Mouse (Mus musculus) MEL (cell line): ENCODE results near the gene Gfpt2. TPM values are rescaled to one million over a fixed set of nuclear protein-coding genes. Genes with fewer than 3 reads are reported as not detected.

Experiments
- DNase-seq: peaks from one replicate; pipeline ENCODE4 v3.0.0; 2011; ENCODE audit warnings: low read depth, low spot score
- H3K27ac ChIP-seq: 2 replicates; pipeline ENCODE4 v1.5.1; 2012; ENCODE audit warnings: low read depth, mild to moderate bottlenecking, control low read depth, low read length, moderate library complexity; ENCODE audit not compliant: control insufficient read depth
- H3K27me3 ChIP-seq, 2 experiments: fragments of 150-350 bp in 1 of 2; sonication (generic) in 1 of 2; 2 replicates each; pipeline ENCODE4 v1.6.1; 2012; ENCODE audit warnings: low read length in 2 of 2, mild to moderate bottlenecking in 2 of 2, improper control_type of control experiment in 1 of 2, moderate library complexity in 1 of 2; ENCODE audit not compliant: insufficient read depth in 2 of 2, control insufficient read depth in 1 of 2
- H3K36me3 ChIP-seq, 2 experiments: 2 replicates each; pipeline ENCODE4 v1.6.1; 2012 to 2014; ENCODE audit warnings: low read length in 2 of 2, improper control_type of control experiment in 1 of 2, inconsistent platforms in 1 of 2, mild to moderate bottlenecking in 1 of 2; ENCODE audit not compliant: insufficient read depth in 2 of 2, control insufficient read depth in 1 of 2
- H3K4me1 ChIP-seq, 2 experiments: fragments of 150-350 bp in 1 of 2; sonication (generic) in 1 of 2; 2 replicates each; pipeline ENCODE4 v1.6.1; 2012; ENCODE audit warnings: low read length in 2 of 2, improper control_type of control experiment in 1 of 2, mild to moderate bottlenecking in 1 of 2; ENCODE audit not compliant: insufficient read depth in 2 of 2, control insufficient read depth in 1 of 2
- H3K4me3 ChIP-seq, 2 experiments: fragments of 150-350 bp in 1 of 2; sonication (generic) in 1 of 2; 2 replicates each; pipeline ENCODE4 v1.5.1; 2012; ENCODE audit warnings: low read depth in 2 of 2, low read length in 2 of 2, mild to moderate bottlenecking in 2 of 2, moderate library complexity in 2 of 2, control low read depth in 1 of 2, improper control_type of control experiment in 1 of 2; ENCODE audit not compliant: control insufficient read depth in 1 of 2, insufficient read depth in 1 of 2
- H3K79me2 ChIP-seq: 2 replicates; pipeline ENCODE4 v1.6.1; 2012; ENCODE audit warnings: mild to moderate bottlenecking, low read length, moderate library complexity; ENCODE audit not compliant: control insufficient read depth, poor library complexity, insufficient read depth
- H3K9ac ChIP-seq: 2 replicates; pipeline ENCODE4 v1.6.1; 2012; ENCODE audit warnings: low read depth, mild to moderate bottlenecking, control low read depth, low read length, moderate library complexity; ENCODE audit not compliant: control insufficient read depth, poor library complexity, severe bottlenecking
- H3K9me3 ChIP-seq: fragments of 150-350 bp; sonication (generic); replicated peaks from 2 replicates; pipeline ENCODE4 v1.6.1; 2012; ENCODE audit warnings: mild to moderate bottlenecking, low read length, improper control_type of control experiment, moderate library complexity; ENCODE audit not compliant: insufficient read depth
- BHLHE40 ChIP-seq: IDR thresholded peaks from 2 replicates; pipeline ENCODE4 v1.6.1; 2012; ENCODE audit warnings: low read depth, mild to moderate bottlenecking, inconsistent platforms, low read length, improper control_type of control experiment, borderline replicate concordance
- CHD1 ChIP-seq: IDR thresholded peaks from 2 replicates; pipeline ENCODE4 v1.6.1; 2012; ENCODE audit warnings: low read depth, mild to moderate bottlenecking, inconsistent platforms, low read length, improper control_type of control experiment
- ELF1 ChIP-seq: IDR thresholded peaks from 2 replicates; pipeline ENCODE4 v1.6.1; 2014; ENCODE audit warnings: low read depth, mild to moderate bottlenecking, inconsistent platforms, low read length, improper control_type of control experiment, moderate library complexity
- EP300 ChIP-seq, 2 experiments: IDR thresholded peaks; 2 replicates each; pipeline ENCODE4 v1.6.1; 2011; ENCODE audit warnings: improper control_type of control experiment in 2 of 2, low read length in 2 of 2, low read depth in 1 of 2, mild to moderate bottlenecking in 1 of 2
- ETS1 ChIP-seq: IDR thresholded peaks from 2 replicates; pipeline ENCODE4 v1.6.1; 2012; ENCODE audit warnings: low read depth, mild to moderate bottlenecking, inconsistent platforms, low read length, improper control_type of control experiment, moderate library complexity
- GABPA ChIP-seq: IDR thresholded peaks from 2 replicates; pipeline ENCODE4 v1.6.1; 2012; ENCODE audit warnings: low read depth, mild to moderate bottlenecking, inconsistent platforms, low read length, improper control_type of control experiment, moderate library complexity
- GATA1 ChIP-seq: IDR thresholded peaks from 2 replicates; pipeline ENCODE4 v1.6.1; 2011; ENCODE audit warnings: low read depth, low read length, improper control_type of control experiment
- JUND ChIP-seq: IDR thresholded peaks from 2 replicates; pipeline ENCODE4 v1.6.1; 2011; ENCODE audit warnings: low read depth, mild to moderate bottlenecking, improper control_type of control experiment, low read length
- KAT2A ChIP-seq: conservative IDR thresholded peaks from 2 replicates; pipeline ENCODE4 v1.6.1; 2012; ENCODE audit warnings: low read depth, low read length, improper control_type of control experiment, inconsistent platforms
- MAFK ChIP-seq: IDR thresholded peaks from 2 replicates; pipeline ENCODE4 v1.6.1; 2011; ENCODE audit warnings: low read depth, mild to moderate bottlenecking, low read length, improper control_type of control experiment, borderline replicate concordance
- MAZ ChIP-seq: IDR thresholded peaks from 2 replicates; pipeline ENCODE4 v1.6.1; 2012; ENCODE audit warnings: low read depth, mild to moderate bottlenecking, inconsistent platforms, low read length, improper control_type of control experiment
- MXI1 ChIP-seq: IDR thresholded peaks from 2 replicates; pipeline ENCODE4 v1.6.1; 2011; ENCODE audit warnings: mild to moderate bottlenecking, low read depth, low read length, improper control_type of control experiment
- MYB ChIP-seq: IDR thresholded peaks from 2 replicates; pipeline ENCODE4 v1.6.1; 2011; ENCODE audit warnings: mild to moderate bottlenecking, low read depth, low read length, improper control_type of control experiment
- SMC3 ChIP-seq: IDR thresholded peaks from 2 replicates; pipeline ENCODE4 v1.6.1; 2011; ENCODE audit warnings: low read depth, low read length, improper control_type of control experiment
- USF2 ChIP-seq, 2 experiments: IDR thresholded peaks; 2 replicates each; pipeline ENCODE4 v1.6.1; 2011 to 2012; ENCODE audit warnings: improper control_type of control experiment in 2 of 2, low read length in 2 of 2, borderline replicate concordance in 1 of 2, inconsistent platforms in 1 of 2, low read depth in 1 of 2, mild to moderate bottlenecking in 1 of 2; ENCODE audit not compliant: insufficient read depth in 1 of 2
- ZC3H11A ChIP-seq: IDR thresholded peaks from 2 replicates; pipeline ENCODE4 v1.6.1; 2012; ENCODE audit warnings: low read depth, mild to moderate bottlenecking, inconsistent platforms, low read length, improper control_type of control experiment
- ZKSCAN1 ChIP-seq: IDR thresholded peaks from 2 replicates; pipeline ENCODE4 v1.6.1; 2012; ENCODE audit warnings: low read depth, mild to moderate bottlenecking, inconsistent platforms, low read length, improper control_type of control experiment, moderate library complexity
- ZNF384 ChIP-seq: IDR thresholded peaks from 2 replicates; pipeline ENCODE4 v1.6.1; 2012; ENCODE audit warnings: low read depth, mild to moderate bottlenecking, inconsistent platforms, low read length, improper control_type of control experiment
- polyA plus RNA-seq, 2 experiments: library from polyadenylated mRNA; stranded (reverse) in 1 of 2; unstranded in 1 of 2; fragments of >175 nt in 1 of 2; fragments of >200 nt in 1 of 2; gene quantifications; 2 replicates each; pipeline versions ENCODE4 v1.2.1 to v1.2.4; 2012; ENCODE audit warnings: low replicate concordance in 2 of 2, low read depth in 1 of 2; ENCODE audit not compliant: insufficient read length in 2 of 2, insufficient read depth in 1 of 2, missing spikeins in 1 of 2
- total RNA-seq: library from RNA; depleted of rRNA; stranded (reverse); fragments of 300-350 nt; gene quantifications from 2 replicates; pipeline ENCODE4 v1.2.3, GENCODE M21; 2012

The Gfpt2 gene
- total and polyA plus RNA-seq, 3 experiments: 4.0 to 8.0 TPM; not detected in 1

DNA sequence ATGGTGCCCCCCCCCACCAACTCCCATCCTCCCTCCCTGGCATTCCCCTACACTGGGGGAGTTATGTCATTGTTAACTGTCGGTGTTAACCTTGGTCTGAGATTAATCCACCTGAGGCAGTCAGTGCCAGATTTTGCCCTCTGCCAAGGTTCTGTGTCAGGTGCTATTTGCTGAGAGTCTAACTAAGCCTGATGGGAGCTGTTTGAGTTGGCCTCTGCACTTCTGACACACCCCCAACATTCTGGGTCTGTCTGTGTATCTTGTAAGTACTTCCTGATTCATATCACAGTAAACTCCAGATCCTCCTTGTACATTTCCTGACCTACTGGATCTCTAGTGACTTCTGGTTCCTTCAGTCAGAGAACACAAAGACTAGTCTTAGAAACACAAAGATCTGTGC, 46.7 kb downstream of the Gfpt2 start:
- Histone ChIP-seq H3K9me3 (no peaks in the 10 kb centered on the region), H3K36me3 (peaks cover 0 to 9% of the 10 kb centered on the region in 2 experiments; a peak in 2 of 4 replicates), H3K27me3 (no peaks in the 10 kb centered on the region), H3K27ac (no peak overlapping the region), H3K79me2 (no peaks in the 10 kb centered on the region), H3K4me1 (peaks cover 0 to 10% of the 10 kb centered on the region in 2 experiments; a peak in 3 of 4 replicates), H3K9ac (no peak overlapping the region), H3K4me3 (no peak overlapping the region)
- TF ChIP-seq MAZ (no peak), GABPA (no peak), ETS1 (0 out of 2 replicates have a peak, but pooled peaks have one; percentile 22), GATA1 (0 out of 2 replicates have a peak, but pooled peaks have one; percentile 21), ZNF384 (no peak), EP300 (IDR thresholded peaks at IDR 0.05; ENCODE audit: low read depth in 1 of 2, low read length in 2 of 2) (peak in 1 of 2 experiments; percentile 12; a peak in 1 of 4 replicates)
- peak; percentile 68 for DNase-seq

DNA sequence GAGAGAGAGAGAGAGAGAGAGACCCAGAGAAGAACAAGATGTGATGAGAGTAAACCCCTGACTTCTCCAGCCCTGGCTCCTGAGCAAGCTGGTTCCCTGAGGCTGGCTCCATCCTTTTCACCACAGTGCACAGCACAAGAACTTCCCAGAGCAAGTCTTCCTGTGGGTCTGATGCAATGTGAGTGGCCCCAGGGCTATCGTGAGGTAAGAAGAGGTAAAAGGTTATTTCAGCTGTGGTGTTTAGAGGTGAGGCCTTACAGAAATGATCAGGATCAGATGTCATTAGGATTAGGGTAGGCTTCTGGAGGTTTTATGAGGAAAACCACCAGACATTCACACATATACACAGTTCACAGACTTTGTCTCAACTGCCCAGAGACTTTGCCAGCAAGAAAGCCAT, 47.9 kb downstream of the Gfpt2 start:
- Histone ChIP-seq H3K36me3 (peaks cover 0 to 11% of the 10 kb centered on the region in 2 experiments; a peak in 2 of 4 replicates), H3K79me2 (peaks cover 2% of the 10 kb centered on the region; the same call in 1 of the 2 replicates), H3K4me3 (no peak overlapping the region), H3K9ac (no peak overlapping the region), H3K27ac (no peak overlapping the region), H3K9me3 (no peaks in the 10 kb centered on the region), H3K4me1 (peaks cover 0 to 13% of the 10 kb centered on the region in 2 experiments; a peak in 3 of 4 replicates), H3K27me3 (no peaks in the 10 kb centered on the region)
- no peak for TF ChIP-seq JUND
- TF ChIP-seq ZNF384: no peak
- TF ChIP-seq KAT2A: no peak
- no peak for TF ChIP-seq SMC3
- TF ChIP-seq ELF1: no peak
- TF ChIP-seq BHLHE40: no peak
- DNase-seq: no peak

DNA sequence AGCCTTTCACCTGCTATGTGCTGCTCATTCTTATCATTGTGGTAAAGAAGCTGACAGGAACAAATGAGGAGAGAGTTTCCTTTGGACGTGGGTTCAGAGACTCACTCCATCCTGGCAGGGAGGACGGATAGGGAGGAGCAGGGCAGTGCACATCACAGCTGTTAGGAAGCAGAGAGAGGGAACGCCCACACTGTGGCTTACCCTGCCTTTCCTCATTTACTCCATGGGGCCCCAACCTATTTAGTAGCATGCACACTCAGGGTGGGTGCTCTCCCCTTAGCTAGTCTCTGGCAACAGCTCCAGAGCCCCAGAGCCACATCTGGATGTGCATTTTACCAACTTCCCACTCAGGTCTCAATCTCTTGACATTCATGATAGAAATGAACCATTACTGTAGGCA, 48.7 kb downstream of the Gfpt2 start:
- peaks cover 0 to 13% of the 10 kb centered on the region in 2 experiments; a peak in 3 of 4 replicates for H3K4me1 ChIP-seq
- no peak overlapping the region for H3K9ac ChIP-seq
- DNase-seq: no peak
- no peak overlapping the region for H3K4me3 ChIP-seq
- H3K9me3 ChIP-seq: no peaks in the 10 kb centered on the region
- no peak for TF ChIP-seq MXI1
- TF ChIP-seq CHD1: no peak
- no peak for TF ChIP-seq ELF1
- TF ChIP-seq JUND: no peak
- no peak for TF ChIP-seq MAFK
- no peak for TF ChIP-seq ZC3H11A
- TF ChIP-seq ZKSCAN1: no peak
- TF ChIP-seq BHLHE40: no peak
- no peak for TF ChIP-seq EP300 (IDR thresholded peaks at IDR 0.05; ENCODE audit: low read depth in 1 of 2, low read length in 2 of 2)
- TF ChIP-seq USF2 (IDR thresholded peaks at IDR 0.05; ENCODE audit: borderline replicate concordance in 1 of 2, insufficient read depth in 1 of 2, low read depth in 1 of 2, low read length in 2 of 2): no peak
- TF ChIP-seq MYB: no peak
- no peaks in the 10 kb centered on the region for H3K27me3 ChIP-seq
- peaks cover 5% of the 10 kb centered on the region; the same call in 1 of the 2 replicates for H3K79me2 ChIP-seq
- H3K36me3 ChIP-seq: peaks cover 0 to 11% of the 10 kb centered on the region in 2 experiments; a peak in 2 of 4 replicates
- H3K27ac ChIP-seq: no peak overlapping the region
